17 mouse cellular contexts compared by ENCODE assay signal in genomic region chr11:35118731-35119130, GRCm38 (mm10). TPM values are rescaled to one million over a fixed set of nuclear protein-coding genes. Genes with fewer than 3 reads are reported as not detected.
DNase-seq lines count a peak whose midpoint lies in the region; ATAC-seq and TF ChIP-seq lines count a peak whose summit lies in the region.
"Had no signal": no experiment of that assay in that cellular context is flagged by ENCODE, and none has a peak within 500 bp of the region (broad histone marks: within the 10 kb centered on the region; RNA-seq: fewer than 3 reads in every experiment).

No protein-coding gene starts in this region.

- H3K27me3 ChIP-seq in heart, embryonic 13.5 days (replicated peaks) = peaks cover 33% of the 10 kb centered on the region
- H3K27me3 ChIP-seq in embryonic facial prominence, embryonic 10.5 days (replicated peaks; ENCODE audit: low read depth, poor library complexity, severe bottlenecking) = peaks cover 45% of the 10 kb centered on the region
- peaks cover 13% of the 10 kb centered on the region for H3K27me3 ChIP-seq in embryonic facial prominence, embryonic 12.5 days
- peaks cover 7% of the 10 kb centered on the region; the same call in 1 of the 2 replicates for H3K27me3 ChIP-seq in limb, embryonic 13.5 days
- H3K27me3 ChIP-seq in kidney, adult 2 months (replicated peaks; ENCODE audit: control insufficient read depth, insufficient read depth, low read length) = peaks cover 1% of the 10 kb centered on the region; the same call in 1 of the 2 replicates

- peak overlapping the region; percentile 16; the same call in 1 of the 2 replicates for H3K27ac ChIP-seq in heart, embryonic 13.5 days (replicated peaks)
- peak overlapping the region; percentile 60 for H3K27ac ChIP-seq in embryonic facial prominence, embryonic 10.5 days (replicated peaks)
- peak overlapping the region; percentile 73 for H3K27ac ChIP-seq in embryonic facial prominence, embryonic 12.5 days
- peak overlapping the region; percentile 52; the same call in 1 of the 2 replicates for H3K27ac ChIP-seq in limb, embryonic 13.5 days
- no peak overlapping the region for H3K27ac ChIP-seq in kidney, adult 2 months (ENCODE audit: insufficient read depth, low read depth, low read length)
- H3K27ac ChIP-seq: heart, embryonic 15.5 days; hindbrain, embryonic 15.5 days; kidney, embryonic 15.5 days; layer of hippocampus, adult 2 months; liver, embryonic 15.5 days; neural tube, embryonic 13.5 days had no signal

- peaks cover 36% of the 10 kb centered on the region for H3K4me1 ChIP-seq in heart, embryonic 13.5 days
- H3K4me1 ChIP-seq in embryonic facial prominence, embryonic 10.5 days = peaks cover 50% of the 10 kb centered on the region
- peaks cover 31% of the 10 kb centered on the region for H3K4me1 ChIP-seq in embryonic facial prominence, embryonic 12.5 days
- peaks cover 44% of the 10 kb centered on the region for H3K4me1 ChIP-seq in limb, embryonic 13.5 days
- H3K4me1 ChIP-seq in kidney, adult 2 months (ENCODE audit: control insufficient read depth, insufficient read depth, low read length) = peaks cover 3% of the 10 kb centered on the region; the same call in 1 of the 2 replicates
- H3K4me1 ChIP-seq: liver, embryonic 15.5 days had no signal

- no peak overlapping the region for H3K9ac ChIP-seq in heart, embryonic 13.5 days
- no peak overlapping the region for H3K9ac ChIP-seq in embryonic facial prominence, embryonic 12.5 days
- H3K9ac ChIP-seq in limb, embryonic 13.5 days = no peak overlapping the region
- H3K9ac ChIP-seq: heart, embryonic 15.5 days; hindbrain, embryonic 15.5 days; kidney, embryonic 15.5 days; liver, embryonic 15.5 days; lung, embryonic 14.5 days; neural tube, embryonic 13.5 days had no signal

- no peak for TF ChIP-seq POLR2A in kidney, adult 2 months (IDR thresholded peaks at IDR 0.05; ENCODE audit: low read depth, low read length)

- no peaks in the 10 kb centered on the region for H3K36me3 ChIP-seq in heart, embryonic 13.5 days
- H3K36me3 ChIP-seq in embryonic facial prominence, embryonic 10.5 days (replicated peaks) = no peaks in the 10 kb centered on the region
- no peaks in the 10 kb centered on the region for H3K36me3 ChIP-seq in embryonic facial prominence, embryonic 12.5 days
- H3K36me3 ChIP-seq in limb, embryonic 13.5 days = no peaks in the 10 kb centered on the region
- no peaks in the 10 kb centered on the region for H3K36me3 ChIP-seq in kidney, adult 2 months (ENCODE audit: control insufficient read depth, insufficient read depth, low read length)
- H3K36me3 ChIP-seq: heart, embryonic 15.5 days; hindbrain, embryonic 15.5 days; kidney, embryonic 15.5 days; liver, embryonic 15.5 days; neural tube, embryonic 13.5 days had no signal

- no peak for DNase-seq in heart, postnatal 4 days
- DNase-seq in embryonic facial prominence, embryonic 10.5 days (ENCODE audit: low spot score) = no peak
- no peak for DNase-seq in adrenal gland, adult 8-10 months
- no peak for DNase-seq in kidney, adult 2 months

- no peak overlapping the region for H3K4me2 ChIP-seq in heart, embryonic 13.5 days
- no peak overlapping the region for H3K4me2 ChIP-seq in embryonic facial prominence, embryonic 12.5 days (replicated peaks)
- H3K4me2 ChIP-seq in limb, embryonic 13.5 days (replicated peaks) = no peak overlapping the region
- H3K4me2 ChIP-seq: heart, embryonic 15.5 days; hindbrain, embryonic 15.5 days; kidney, embryonic 15.5 days; liver, embryonic 15.5 days; lung, embryonic 14.5 days; neural tube, embryonic 13.5 days had no signal

- ATAC-seq in heart, embryonic 13.5 days (ENCODE audit: extremely low read depth, insufficient number of reproducible peaks, low FRiP score, low TSS enrichment) = no peak
- ATAC-seq in embryonic facial prominence, embryonic 12.5 days (ENCODE audit: insufficient number of reproducible peaks, insufficient read depth, low FRiP score, low TSS enrichment) = no peak
- ATAC-seq in limb, embryonic 13.5 days (ENCODE audit: low FRiP score, low read depth) = no peak
- ATAC-seq: CD4-positive, CD25-positive, alpha-beta regulatory T cell, adult 4 months; inflammation-experienced regulatory T-cells, adult 6 months had no signal

- WGBS in heart, embryonic 13.5 days = 54% methylated on average over 6 of the region's 6 CpGs
- 59% methylated on average over 6 of the region's 6 CpGs for WGBS in embryonic facial prominence, embryonic 10.5 days
- WGBS in embryonic facial prominence, embryonic 12.5 days = 59% methylated on average over 6 of the region's 6 CpGs
- WGBS in limb, embryonic 13.5 days = 63% methylated on average over 6 of the region's 6 CpGs
- WGBS in kidney, adult 2 months = 78% methylated on average over 6 of the region's 6 CpGs

- no peaks in the 10 kb centered on the region for H3K9me3 ChIP-seq in heart, embryonic 13.5 days
- no peaks in the 10 kb centered on the region for H3K9me3 ChIP-seq in embryonic facial prominence, embryonic 10.5 days
- no peaks in the 10 kb centered on the region for H3K9me3 ChIP-seq in embryonic facial prominence, embryonic 12.5 days
- no peaks in the 10 kb centered on the region for H3K9me3 ChIP-seq in limb, embryonic 13.5 days
- H3K9me3 ChIP-seq: heart, embryonic 15.5 days; hindbrain, embryonic 15.5 days; kidney, embryonic 15.5 days; liver, embryonic 15.5 days; neural tube, embryonic 13.5 days had no signal

- no peak overlapping the region for H3K4me3 ChIP-seq in heart, embryonic 13.5 days
- no peak overlapping the region for H3K4me3 ChIP-seq in embryonic facial prominence, embryonic 10.5 days
- no peak overlapping the region for H3K4me3 ChIP-seq in embryonic facial prominence, embryonic 12.5 days
- no peak overlapping the region for H3K4me3 ChIP-seq in limb, embryonic 13.5 days
- no peak overlapping the region for H3K4me3 ChIP-seq in kidney, adult 2 months (ENCODE audit: insufficient read depth, low read depth, low read length)
- H3K4me3 ChIP-seq: heart, embryonic 15.5 days; hindbrain, embryonic 15.5 days; kidney, embryonic 15.5 days; layer of hippocampus, adult 2 months; liver, embryonic 15.5 days; neural tube, embryonic 13.5 days had no signal

- TF ChIP-seq CTCF in kidney, adult 2 months (conservative IDR thresholded peaks at IDR 0.05; ENCODE audit: insufficient read depth, insufficient read length, low read depth, low read length) = no peak

RNA-seq across cellular contexts. Expression of gene Slit3, which starts 2.3 kb away (rescaled TPM):
- 11.1 and 12.5 TPM in 2 replicates for polyA plus RNA-seq in heart, embryonic 13.5 days (2015; fragmentation: Nextera tagmentation; extraction: Ambion mirVana)
- total RNA-seq in heart, postnatal 4 days (2021) = 10 to 100 TPM; 28.7 to 31.3 TPM
- 12.6 and 23.6 TPM in 2 replicates for polyA plus RNA-seq in embryonic facial prominence, embryonic 10.5 days (2016; fragmentation: Nextera tagmentation; extraction: Ambion mirVana)
- polyA plus RNA-seq in embryonic facial prominence, embryonic 12.5 days (2016; fragmentation: Nextera tagmentation; extraction: Ambion mirVana) = 33.5 and 34.2 TPM in 2 replicates
- 20.9 and 21.9 TPM in 2 replicates for polyA plus RNA-seq in limb, embryonic 13.5 days (2015; fragmentation: Nextera tagmentation; extraction: Ambion mirVana)
- total RNA-seq in adrenal gland, adult 8-10 months (2022) = 10 to 100 TPM; 40.6 to 73.5 (median 56.6) TPM
- 8.4 and 12.6 TPM in 2 replicates for polyA plus RNA-seq in kidney, adult 2 months (2012; rRNA removed)
- total RNA-seq: granulocyte monocyte progenitor cell, adult 5-6 weeks had no signal
- polyA plus RNA-seq: CD4-positive, CD25-positive, alpha-beta regulatory T cell, adult 4 months; inflammation-experienced regulatory T-cells, adult 6 months had no signal
